Mouse (Mus musculus) ES-Bruce4 (cell line): ENCODE measurements around the gene Ptk7.

Source experiments
- CTCF ChIP-seq: IDR thresholded peaks from one replicate; pipeline ENCODE4 v1.8.1; 2011; ENCODE audit warnings: low read depth, low read length
- EP300 ChIP-seq: IDR thresholded peaks from 2 replicates; pipeline ENCODE4 v1.6.1; 2011; ENCODE audit warnings: low read depth, low read length; ENCODE audit not compliant: insufficient read depth
- POLR2A ChIP-seq: IDR thresholded peaks from one replicate; pipeline ENCODE4 v1.8.1; 2011; ENCODE audit warnings: low read length; ENCODE audit not compliant: insufficient read depth

- TF ChIP-seq CTCF (no peak), POLR2A (no peak), EP300 (no peak)
These were observed 12.8 kb upstream of the Ptk7 start for GRCm38 (mm10) chr17:46642060-46642459.
